ENCODE assay signal across 8 mouse cellular contexts in the genomic region with DNA sequence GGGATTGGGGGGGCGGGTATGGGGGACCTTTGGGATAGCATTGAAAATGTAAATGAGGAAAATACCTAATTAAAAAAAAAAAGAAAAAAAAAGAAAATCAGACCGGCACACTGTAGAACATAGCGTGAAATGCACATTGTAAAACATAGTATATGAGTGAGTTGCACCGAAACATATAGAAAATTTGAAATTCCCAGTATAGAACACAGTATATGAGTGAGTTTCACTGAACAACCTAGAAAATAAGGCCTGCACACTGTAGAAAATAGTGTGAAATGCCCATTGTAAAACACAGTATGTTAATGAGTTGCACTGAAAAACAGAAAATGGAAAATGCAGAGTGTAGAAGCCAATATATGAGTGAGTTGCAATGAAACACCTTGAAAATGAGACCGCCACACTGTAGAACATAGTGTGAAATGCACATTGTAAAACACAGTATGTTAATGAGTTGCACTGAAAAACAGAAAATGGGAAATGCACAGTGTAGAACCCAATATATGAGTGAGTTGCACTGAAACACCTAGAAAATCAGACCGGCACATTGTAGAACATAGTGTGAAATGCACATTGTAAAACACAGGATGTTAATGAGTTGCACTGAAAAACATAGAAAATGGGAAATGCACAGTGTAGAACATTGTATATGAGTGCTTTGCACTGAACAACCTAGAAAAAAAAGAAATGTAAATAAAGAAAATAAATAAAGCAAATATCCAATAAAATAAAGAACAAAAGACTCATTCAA. TPM values are rescaled to one million over a fixed set of nuclear protein-coding genes. Genes with fewer than 3 reads are reported as not detected.
A peak's percentile ranks its signal among the peaks of the same experiment; 100 is the strongest.
DNase-seq lines count a peak whose midpoint lies in the region; ATAC-seq lines count a peak whose summit lies in the region.

No protein-coding gene starts in this region.

- H3K27ac ChIP-seq in embryonic facial prominence, embryonic 11.5 days (replicated peaks; ENCODE audit: low read depth, low read length), result no peak overlapping the region
- H3K27ac ChIP-seq in heart, embryonic 15.5 days, result no peak overlapping the region
- H3K27ac ChIP-seq in midbrain, embryonic 12.5 days (replicated peaks), result no peak overlapping the region

- H3K27me3 ChIP-seq in embryonic facial prominence, embryonic 11.5 days (ENCODE audit: control insufficient read depth, insufficient read depth, low read length), result no peaks in the 10 kb centered on the region
- H3K27me3 ChIP-seq in heart, embryonic 15.5 days, result no peaks in the 10 kb centered on the region
- H3K27me3 ChIP-seq in midbrain, embryonic 12.5 days, result no peaks in the 10 kb centered on the region

- H3K9ac ChIP-seq in embryonic facial prominence, embryonic 11.5 days (replicated peaks; ENCODE audit: low read length), result no peak overlapping the region
- no peak overlapping the region for H3K9ac ChIP-seq in heart, embryonic 15.5 days
- H3K9ac ChIP-seq in midbrain, embryonic 12.5 days (replicated peaks), result no peak overlapping the region

- ATAC-seq in embryonic facial prominence, embryonic 11.5 days (replicated peaks; ENCODE audit: insufficient number of reproducible peaks, low FRiP score, low TSS enrichment, low read depth), result peak; percentile 100
- ATAC-seq in heart, embryonic 15.5 days (replicated peaks; ENCODE audit: insufficient number of reproducible peaks, insufficient read depth, low FRiP score, low read depth), result peak; percentile 100
- ATAC-seq in midbrain, embryonic 12.5 days (ENCODE audit: low FRiP score, low read depth), result peak; percentile 100

- WGBS in embryonic facial prominence, embryonic 11.5 days, result 44% methylated on average over 6 of the region's 6 CpGs
- 47% methylated on average over 5 of the region's 6 CpGs for WGBS in heart, embryonic 15.5 days
- WGBS in midbrain, embryonic 12.5 days, result 58% methylated on average over 6 of the region's 6 CpGs

- no peaks in the 10 kb centered on the region for H3K9me3 ChIP-seq in embryonic facial prominence, embryonic 11.5 days (replicated peaks; ENCODE audit: control insufficient read depth, low read length)
- peaks cover 4% of the 10 kb centered on the region for H3K9me3 ChIP-seq in heart, embryonic 15.5 days (replicated peaks)
- peaks cover 4% of the 10 kb centered on the region; the same call in 1 of the 2 replicates for H3K9me3 ChIP-seq in midbrain, embryonic 12.5 days

- H3K4me3 ChIP-seq in embryonic facial prominence, embryonic 11.5 days (ENCODE audit: low read depth, low read length), result no peak overlapping the region
- H3K4me3 ChIP-seq in heart, embryonic 15.5 days, result no peak overlapping the region
- no peak overlapping the region for H3K4me3 ChIP-seq in midbrain, embryonic 12.5 days

- DNase-seq in gastrocnemius, adult 18-20 months (ENCODE audit: low spot score), result peak; percentile 43
- no peak for DNase-seq in gastrocnemius, adult 8-10 months (ENCODE audit: low spot score in 2 of 2)
- peak; percentile 75 for DNase-seq in Muller cell, postnatal 12 days (ENCODE audit: inconsistent ontology term)
- peak; percentile 85 for DNase-seq in embryonic facial prominence, embryonic 11.5 days (ENCODE audit: low spot score)
- DNase-seq in kidney, postnatal 4 days, result peak; percentile 6 to 13
- peak; percentile 50 for DNase-seq in thymus, postnatal 14 days

- no peak overlapping the region for H3K4me2 ChIP-seq in embryonic facial prominence, embryonic 11.5 days (ENCODE audit: low read depth, low read length)
- H3K4me2 ChIP-seq in heart, embryonic 15.5 days, result no peak overlapping the region
- H3K4me2 ChIP-seq in midbrain, embryonic 12.5 days (replicated peaks), result no peak overlapping the region

- no peaks in the 10 kb centered on the region for H3K36me3 ChIP-seq in embryonic facial prominence, embryonic 11.5 days (replicated peaks; ENCODE audit: control insufficient read depth, insufficient read depth, low read depth, low read length)
- H3K36me3 ChIP-seq in heart, embryonic 15.5 days, result no peaks in the 10 kb centered on the region
- no peaks in the 10 kb centered on the region for H3K36me3 ChIP-seq in midbrain, embryonic 12.5 days

- H3K4me1 ChIP-seq in embryonic facial prominence, embryonic 11.5 days (ENCODE audit: control insufficient read depth, insufficient read depth, low read length), result no peaks in the 10 kb centered on the region
- H3K4me1 ChIP-seq in heart, embryonic 15.5 days (replicated peaks), result no peaks in the 10 kb centered on the region
- H3K4me1 ChIP-seq in midbrain, embryonic 12.5 days, result no peaks in the 10 kb centered on the region

RNA-seq across cellular contexts. Expression of gene Cldn34d, which starts 4.1 kb away (rescaled TPM):
- not detected for total RNA-seq in gastrocnemius, adult 18-20 months (2021)
- total RNA-seq in gastrocnemius, adult 8-10 months (2022), result not detected
- not detected in 2 replicates for polyA plus RNA-seq in embryonic facial prominence, embryonic 11.5 days (2014; fragmentation: Nextera tagmentation; extraction: Ambion mirVana)
- not detected in 2 replicates for polyA plus RNA-seq in heart, embryonic 15.5 days (2015; fragmentation: Nextera tagmentation; extraction: Ambion mirVana)
- polyA plus RNA-seq in midbrain, embryonic 12.5 days (2016; fragmentation: Nextera tagmentation; extraction: Ambion mirVana), result not detected in 2 replicates

Comparison
In these comparisons a context has a peak if more than half of its experiments do, and no peak if none do; other contexts are left out.
1. DNase-seq: peak in gastrocnemius, adult 18-20 months (single experiment), Muller cell, postnatal 12 days (single experiment), embryonic facial prominence, embryonic 11.5 days (single experiment), kidney, postnatal 4 days (2 of 2) and thymus, postnatal 14 days (single experiment); none in gastrocnemius, adult 8-10 months (0 of 2).
2. Peak in every context shown above with its lines, with median percentiles within 50 percentile points of each other: ATAC-seq.